Mouse (Mus musculus) right cerebral cortex, postnatal 4 days (tissue): ENCODE measurements around the gene Lce6a.

Source experiments
- DNase-seq: peaks from one replicate; pipeline ENCODE4 v3.0.0-alpha.2; 2022

Gene Lce6a

GRCm38 (mm10) chr3:92621560-92621959, at the start of gene Lce6a:
Gene Lce6a (minus strand): TSS chr3:92621660.
- no peak for DNase-seq

GRCm38 (mm10) chr3:92670215-92670614, 48.8 kb upstream of the Lce6a start, which contains the start of gene Lce1a2:
Gene Lce1a2 (minus strand): TSS chr3:92670315.
- DNase-seq = no peak

GRCm38 (mm10) chr3:92656826-92657225, 35.4 kb upstream of the Lce6a start, which contains the start of gene Lce1b:
Gene Lce1b (minus strand): TSS chr3:92656926.
- no peak for DNase-seq

GRCm38 (mm10) chr3:92648207-92648606, 26.7 kb upstream of the Lce6a start, which contains the start of gene Lce1a1:
Gene Lce1a1 (minus strand): TSS chr3:92648307.
- no peak for DNase-seq

- DNase-seq = no peak
Measured at GRCm38 (mm10) chr3:92639854-92640253, 18.4 kb upstream of the Lce6a start.

GRCm38 (mm10) chr3:92638653-92638991, 17.2 kb upstream of the Lce6a start:
- DNase-seq = no peak

GRCm38 (mm10) chr3:92637745-92638652, 16.5 kb upstream of the Lce6a start:
- DNase-seq = no peak

GRCm38 (mm10) chr3:92609804-92610203, 11.7 kb downstream of the Lce6a start:
- DNase-seq = no peak

GRCm38 (mm10) chr3:92607392-92607791, 14.1 kb downstream of the Lce6a start, which contains the start of gene 2210017I01Rik:
Gene 2210017I01Rik (minus strand): TSS chr3:92607492.
- no peak for DNase-seq

GRCm38 (mm10) chr3:92602169-92602568, 19.3 kb downstream of the Lce6a start:
- no peak for DNase-seq

- no peak for DNase-seq
Measured at GRCm38 (mm10) chr3:92600456-92600855, 21.0 kb downstream of the Lce6a start.

GRCm38 (mm10) chr3:92599973-92600372, 21.5 kb downstream of the Lce6a start:
- DNase-seq = no peak

- DNase-seq = no peak
Measured at GRCm38 (mm10) chr3:92598429-92598828, 23.0 kb downstream of the Lce6a start.

GRCm38 (mm10) chr3:92588858-92589257, 32.6 kb downstream of the Lce6a start, which contains the start of gene Smcp:
Gene Smcp (minus strand): TSS chr3:92588997.
- no peak for DNase-seq

GRCm38 (mm10) chr3:92587190-92587589, 34.3 kb downstream of the Lce6a start:
- DNase-seq = no peak

- DNase-seq = no peak
Measured at GRCm38 (mm10) chr3:92585055-92585454, 36.4 kb downstream of the Lce6a start.

- no peak for DNase-seq
Measured at GRCm38 (mm10) chr3:92583164-92583826, 38.2 kb downstream of the Lce6a start.

GRCm38 (mm10) chr3:92579508-92579907, 42.0 kb downstream of the Lce6a start:
- no peak for DNase-seq

GRCm38 (mm10) chr3:92578652-92579413, 42.6 kb downstream of the Lce6a start:
- no peak for DNase-seq

- DNase-seq = no peak
Measured at GRCm38 (mm10) chr3:92573449-92574041, 47.9 kb downstream of the Lce6a start, which contains the start of gene Ivl. Gene Ivl (minus strand): TSS chr3:92573735.

- no peak for DNase-seq
Measured at GRCm38 (mm10) chr3:92572514-92573155, 48.8 kb downstream of the Lce6a start.
